Mouse (Mus musculus): ENCODE results near the gene Omt2b. TPM values are rescaled to one million over a fixed set of nuclear protein-coding genes. Genes with fewer than 3 reads are reported as not detected.
A peak's percentile ranks its signal among the peaks of the same experiment; 100 is the strongest.

The Omt2b gene
- total RNA-seq, 1 experiment = not detected

DNA sequence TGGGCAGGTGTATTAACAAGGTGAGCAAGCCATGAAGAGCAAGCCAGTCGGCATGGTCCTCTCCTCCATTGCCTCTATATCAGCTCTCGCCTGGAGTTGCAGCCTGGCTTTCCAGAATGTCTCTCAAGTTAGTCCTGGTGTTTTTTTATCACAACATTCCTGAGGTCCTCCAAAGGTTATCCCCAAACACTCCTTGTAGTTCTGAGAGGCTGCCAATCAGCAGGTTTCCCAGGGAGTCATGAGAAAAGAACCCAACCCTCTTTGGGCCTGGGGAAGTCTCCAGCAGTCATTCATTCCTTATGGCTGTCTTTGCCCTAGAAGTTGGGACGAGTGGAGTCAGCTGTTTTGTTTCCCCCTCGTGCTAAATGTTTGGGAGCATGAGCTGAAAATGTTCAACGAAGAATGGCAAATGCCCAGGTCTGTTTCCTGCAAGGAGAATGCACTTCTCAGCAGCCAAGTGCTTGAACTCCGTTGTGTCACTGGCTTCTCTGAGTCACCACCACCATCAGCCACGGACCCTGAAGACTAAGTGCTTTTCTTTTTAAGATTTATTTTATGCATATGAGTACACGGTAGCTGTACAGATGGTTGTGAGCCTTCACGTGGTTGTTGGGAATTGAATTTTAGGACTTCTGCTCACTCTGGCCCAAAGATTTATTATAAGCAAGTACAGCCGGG is 45.6 kb downstream of the Omt2b start:
- H3K9me3 ChIP-seq (ENCODE audit: control insufficient read depth, insufficient read depth, low read depth, low read length) = no peaks in the 10 kb centered on the region
- no peaks in the 10 kb centered on the region for H3K36me3 ChIP-seq (ENCODE audit: control insufficient read depth, insufficient read depth, low read length, poor library complexity, severe bottlenecking)
- peak overlapping the region; percentile 64 for H3K9ac ChIP-seq (ENCODE audit: insufficient read depth, low read depth, low read length, poor library complexity, severe bottlenecking)
- TF ChIP-seq HCFC1 (IDR thresholded peaks at IDR 0.05; ENCODE audit: borderline replicate concordance, insufficient read depth, low read length) (no peak), ZNF384 (IDR thresholded peaks at IDR 0.05; ENCODE audit: low read depth, low read length) (peak; percentile 13; the same call in 1 of the 2 replicates)
- H3K4me1 ChIP-seq (ENCODE audit: control insufficient read depth in 2 of 2, insufficient read depth in 2 of 2, low read length in 2 of 2, poor library complexity in 1 of 2) = peaks cover 14 to 18% of the 10 kb centered on the region in 2 experiments
- in situ Hi-C loops (cut with MboI; ENCODE audit: low sequenced_read_pairs in 2 of 2, unreplicated experiment in 2 of 2) = no loop called here
- DNase-seq (ENCODE audit: low read depth, low spot score) = no peak
- peak overlapping the region; percentile 96 for H3K27ac ChIP-seq (ENCODE audit: insufficient read depth, low read depth, low read length, poor library complexity, severe bottlenecking)
- no peak overlapping the region for H3K4me3 ChIP-seq (ENCODE audit: insufficient read depth in 1 of 2, low read depth in 1 of 2, low read length in 2 of 2, poor library complexity in 1 of 2, severe bottlenecking in 1 of 2)

GRCm38 (mm10) chr9:78374397-78374796 is 47.0 kb downstream of the Omt2b start:
- H3K36me3 ChIP-seq (ENCODE audit: control insufficient read depth, insufficient read depth, low read length, poor library complexity, severe bottlenecking) = no peaks in the 10 kb centered on the region
- TF ChIP-seq ZNF384 (IDR thresholded peaks at IDR 0.05; ENCODE audit: low read depth, low read length) = no peak
- TF ChIP-seq HCFC1 (IDR thresholded peaks at IDR 0.05; ENCODE audit: borderline replicate concordance, insufficient read depth, low read length) = no peak
- no peak for TF ChIP-seq ZC3H11A (IDR thresholded peaks at IDR 0.05; ENCODE audit: borderline replicate concordance, low read depth, low read length)
- TF ChIP-seq MAFK (IDR thresholded peaks at IDR 0.05; ENCODE audit: insufficient read depth, low read depth, low read length) = no peak
- TF ChIP-seq CHD2 (IDR thresholded peaks at IDR 0.05; ENCODE audit: low read depth, low read length) = no peak
- DNase-seq (ENCODE audit: low read depth, low spot score) = peak; percentile 56
- H3K9ac ChIP-seq (ENCODE audit: insufficient read depth, low read depth, low read length, poor library complexity, severe bottlenecking) = peak overlapping the region; percentile 65
- H3K9me3 ChIP-seq (ENCODE audit: control insufficient read depth, insufficient read depth, low read depth, low read length) = no peaks in the 10 kb centered on the region
- H3K27ac ChIP-seq (ENCODE audit: insufficient read depth, low read depth, low read length, poor library complexity, severe bottlenecking) = peak overlapping the region; percentile 96
- peaks cover 14 to 18% of the 10 kb centered on the region in 2 experiments for H3K4me1 ChIP-seq (ENCODE audit: control insufficient read depth in 2 of 2, insufficient read depth in 2 of 2, low read length in 2 of 2, poor library complexity in 1 of 2)
- in situ Hi-C loops (cut with MboI; ENCODE audit: low sequenced_read_pairs in 2 of 2, unreplicated experiment in 2 of 2) = no loop called here
- peak overlapping the region in 1 of 2 experiments; percentile 13; a peak in 2 of 4 replicates for H3K4me3 ChIP-seq (ENCODE audit: insufficient read depth in 1 of 2, low read depth in 1 of 2, low read length in 2 of 2, poor library complexity in 1 of 2, severe bottlenecking in 1 of 2)

GRCm38 (mm10) chr9:78374885-78375389 is 47.5 kb downstream of the Omt2b start:
- in situ Hi-C loops (cut with MboI; ENCODE audit: low sequenced_read_pairs in 2 of 2, unreplicated experiment in 2 of 2) = no loop called here

DNA sequence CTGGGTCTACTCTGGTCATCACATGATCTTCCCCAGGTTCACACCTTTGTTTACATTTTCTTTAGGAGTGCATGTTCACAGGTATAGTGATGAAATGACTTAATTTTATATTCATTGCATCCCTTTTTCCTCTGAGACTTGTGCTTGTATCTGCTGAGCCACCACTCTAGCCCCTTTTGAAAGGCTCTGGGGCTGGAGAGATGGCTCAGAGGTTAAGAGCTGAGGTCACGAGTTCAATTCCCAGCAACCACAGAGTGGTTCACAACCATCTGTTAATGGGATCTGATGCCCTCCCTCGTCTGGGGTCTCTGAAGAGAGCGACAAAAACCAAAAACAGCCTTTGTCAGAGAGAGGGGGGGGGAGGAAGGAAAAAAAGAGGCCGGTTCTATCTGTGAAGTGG is 48.1 kb downstream of the Omt2b start:
- TF ChIP-seq HCFC1 (IDR thresholded peaks at IDR 0.05; ENCODE audit: borderline replicate concordance, insufficient read depth, low read length) = no peak
- TF ChIP-seq ZC3H11A (IDR thresholded peaks at IDR 0.05; ENCODE audit: borderline replicate concordance, low read depth, low read length) = no peak
- no peak; the same call in 1 of the 2 replicates for TF ChIP-seq CHD2 (IDR thresholded peaks at IDR 0.05; ENCODE audit: low read depth, low read length)
- no peak for TF ChIP-seq ZNF384 (IDR thresholded peaks at IDR 0.05; ENCODE audit: low read depth, low read length)
- no peak for TF ChIP-seq MAFK (IDR thresholded peaks at IDR 0.05; ENCODE audit: insufficient read depth, low read depth, low read length)
- H3K36me3 ChIP-seq (ENCODE audit: control insufficient read depth, insufficient read depth, low read length, poor library complexity, severe bottlenecking) = no peaks in the 10 kb centered on the region
- peak overlapping the region in 1 of 2 experiments; percentile 19; a peak in 1 of 4 replicates for H3K4me3 ChIP-seq (ENCODE audit: insufficient read depth in 1 of 2, low read depth in 1 of 2, low read length in 2 of 2, poor library complexity in 1 of 2, severe bottlenecking in 1 of 2)
- in situ Hi-C loops (cut with MboI; ENCODE audit: low sequenced_read_pairs in 2 of 2, unreplicated experiment in 2 of 2) = no loop called here
- H3K27ac ChIP-seq (ENCODE audit: insufficient read depth, low read depth, low read length, poor library complexity, severe bottlenecking) = peak overlapping the region; percentile 96
- H3K9ac ChIP-seq (ENCODE audit: insufficient read depth, low read depth, low read length, poor library complexity, severe bottlenecking) = peak overlapping the region; percentile 41
- no peaks in the 10 kb centered on the region for H3K9me3 ChIP-seq (ENCODE audit: control insufficient read depth, insufficient read depth, low read depth, low read length)
- H3K4me1 ChIP-seq (ENCODE audit: control insufficient read depth in 2 of 2, insufficient read depth in 2 of 2, low read length in 2 of 2, poor library complexity in 1 of 2) = peaks cover 13 to 14% of the 10 kb centered on the region in 2 experiments
- DNase-seq (ENCODE audit: low read depth, low spot score) = peak; percentile 56

More at GRCm38 (mm10) chr9:78374885-78375389, 47.5 kb downstream of the Omt2b start:
- TF ChIP-seq MAFK (IDR thresholded peaks at IDR 0.05; ENCODE audit: insufficient read depth, low read depth, low read length) = no peak
- TF ChIP-seq ZC3H11A (IDR thresholded peaks at IDR 0.05; ENCODE audit: borderline replicate concordance, low read depth, low read length) = no peak
- no peak for TF ChIP-seq HCFC1 (IDR thresholded peaks at IDR 0.05; ENCODE audit: borderline replicate concordance, insufficient read depth, low read length)
- TF ChIP-seq ZNF384 (IDR thresholded peaks at IDR 0.05; ENCODE audit: low read depth, low read length) = no peak
- TF ChIP-seq CHD2 (IDR thresholded peaks at IDR 0.05; ENCODE audit: low read depth, low read length) = no peak; the same call in 1 of the 2 replicates
- peak; percentile 88 for DNase-seq (ENCODE audit: low read depth, low spot score)
- Histone ChIP-seq H3K4me3 (ENCODE audit: insufficient read depth in 1 of 2, low read depth in 1 of 2, low read length in 2 of 2, poor library complexity in 1 of 2, severe bottlenecking in 1 of 2) (peak overlapping the region in 1 of 2 experiments; percentile 13; a peak in 1 of 4 replicates), H3K4me1 (ENCODE audit: control insufficient read depth in 2 of 2, insufficient read depth in 2 of 2, low read length in 2 of 2, poor library complexity in 1 of 2) (peaks cover 14 to 18% of the 10 kb centered on the region in 2 experiments), H3K27ac (ENCODE audit: insufficient read depth, low read depth, low read length, poor library complexity, severe bottlenecking) (peak overlapping the region; percentile 96), H3K9me3 (ENCODE audit: control insufficient read depth, insufficient read depth, low read depth, low read length) (no peaks in the 10 kb centered on the region), H3K9ac (ENCODE audit: insufficient read depth, low read depth, low read length, poor library complexity, severe bottlenecking) (no peak overlapping the region), H3K36me3 (ENCODE audit: control insufficient read depth, insufficient read depth, low read length, poor library complexity, severe bottlenecking) (no peaks in the 10 kb centered on the region)
